Mouse (Mus musculus) heart, postnatal 14 days (tissue): Measurements from ENCODE around the gene BC003965. TPM values are rescaled to one million over a fixed set of nuclear protein-coding genes. Genes with fewer than 3 reads are reported as not detected.

Experiments used
- DNase-seq, 2 experiments: peaks; one replicate each; pipeline ENCODE4 v3.0.0; 2021 to 2022
- intact Hi-C: fragments of 180-260 bp; cut with DNase I; formaldehyde crosslinking; loops from one replicate; pipeline ENCODE4 v1.15.1; 2025
- long read RNA-seq, 2 experiments: library from polyadenylated mRNA; stranded (forward); transcript quantifications; one replicate each; pipeline ENCODE4 v2.0.0; 2021
- total RNA-seq, 2 experiments: library from RNA; stranded (reverse); gene quantifications; 2 replicates each; pipeline ENCODE4 v1.2.3; 2021

The BC003965 gene
- total RNA-seq, result 10 to 100 TPM; 19.2 to 22.0 TPM
- long read RNA-seq, experiment 1, transcript BC003965-202 (1 exons, 3,109 nt), result minor isoform, 14 of 89 reads
- long read RNA-seq, experiment 1, transcript BC003965-201 (2 exons, 3,030 nt), result major isoform, 71 of 89 reads
- long read RNA-seq, experiment 1, partial matches to known transcripts, result 0 of 89 reads
- long read RNA-seq, experiment 1, other reads (novel, unspliced or antisense), result 4 of 89 reads
- long read RNA-seq, experiment 2, transcript BC003965-202 (1 exons, 3,109 nt), result minor isoform, 6 of 54 reads
- long read RNA-seq, experiment 2, transcript BC003965-201 (2 exons, 3,030 nt), result major isoform, 48 of 54 reads
- long read RNA-seq, experiment 2, partial matches to known transcripts, result 0 of 54 reads
- long read RNA-seq, experiment 2, other reads (novel, unspliced or antisense), result 0 of 54 reads

- intact Hi-C loops, result loop anchor here (5.0 kb wide), 2 partner anchors 67 to 167 kb away; partner anchors contain the start of genes Cramp1l, Ift140 and Telo2
- DNase-seq, result peak; percentile 96 to 98
Measured at GRCm38 (mm10) chr17:25184129-25184691, at the start of gene BC003965. TSS of gene BC003965 (plus strand) at chr17:25184554.

DNA sequence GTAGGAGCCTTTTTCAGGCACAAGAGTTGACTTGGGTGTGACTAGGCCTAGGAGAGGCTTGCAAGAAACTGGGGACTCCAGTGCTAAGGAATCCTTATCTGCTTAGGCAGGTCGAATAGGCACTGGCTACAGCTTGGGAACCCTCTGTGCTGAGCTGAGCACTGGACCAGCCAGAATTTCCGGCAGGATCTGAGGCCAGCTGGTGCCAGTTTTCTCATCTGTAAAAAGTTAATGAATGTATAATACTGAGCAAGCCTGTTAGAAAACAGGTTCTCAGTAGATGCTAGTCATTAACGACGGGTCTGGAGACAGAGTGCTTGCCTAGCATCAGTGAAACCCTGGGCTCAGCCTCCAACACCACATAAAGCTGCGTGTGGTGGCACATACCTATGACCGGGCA is 48.7 kb upstream of the BC003965 start:
- DNase-seq, result no peak
- intact Hi-C loops, result no loop called here

DNA sequence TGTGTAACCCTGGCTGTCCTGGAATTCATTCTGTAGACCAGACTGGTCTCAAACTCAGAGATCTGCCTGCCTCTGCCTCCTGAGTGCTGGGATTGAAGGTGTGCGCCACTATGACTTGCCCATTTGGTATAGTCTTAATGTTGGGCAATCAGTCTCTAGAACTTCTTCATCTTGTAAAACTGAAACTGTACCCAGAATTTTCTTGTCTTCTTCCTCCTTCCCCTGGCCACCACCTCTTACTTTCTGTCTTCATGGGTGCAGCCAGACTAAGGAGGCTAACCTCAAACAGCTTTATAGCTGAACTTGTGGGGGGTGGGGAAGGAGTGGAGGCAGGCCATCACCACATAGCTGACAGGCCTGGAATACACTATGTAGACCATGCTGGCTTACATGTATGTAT is 45.6 kb upstream of the BC003965 start:
- intact Hi-C loops, result no loop called here

DNA sequence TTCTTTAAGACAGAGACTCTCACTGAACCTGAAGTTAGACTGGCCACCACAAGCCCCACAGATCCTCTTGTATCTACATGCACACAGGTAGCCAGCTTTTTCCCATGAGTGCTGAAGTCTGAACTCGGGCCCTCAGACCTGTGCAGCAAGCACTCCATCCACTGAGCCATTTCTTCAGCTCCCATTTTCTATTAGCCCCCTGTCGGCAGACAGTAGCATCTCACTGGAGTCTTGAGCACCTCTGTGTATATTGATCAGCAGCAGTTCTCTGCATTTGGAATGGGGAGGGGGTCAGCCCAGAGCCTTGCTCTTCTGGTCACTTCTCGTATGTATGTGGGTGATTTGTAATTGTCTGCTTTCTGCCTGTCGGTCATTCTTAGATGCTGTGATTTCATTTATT is 44.4 kb upstream of the BC003965 start:
- intact Hi-C loops, result no loop called here
- DNase-seq, result no peak

More for the DNA sequence above, 45.6 kb upstream of the BC003965 start:
- DNase-seq, result no peak

DNA sequence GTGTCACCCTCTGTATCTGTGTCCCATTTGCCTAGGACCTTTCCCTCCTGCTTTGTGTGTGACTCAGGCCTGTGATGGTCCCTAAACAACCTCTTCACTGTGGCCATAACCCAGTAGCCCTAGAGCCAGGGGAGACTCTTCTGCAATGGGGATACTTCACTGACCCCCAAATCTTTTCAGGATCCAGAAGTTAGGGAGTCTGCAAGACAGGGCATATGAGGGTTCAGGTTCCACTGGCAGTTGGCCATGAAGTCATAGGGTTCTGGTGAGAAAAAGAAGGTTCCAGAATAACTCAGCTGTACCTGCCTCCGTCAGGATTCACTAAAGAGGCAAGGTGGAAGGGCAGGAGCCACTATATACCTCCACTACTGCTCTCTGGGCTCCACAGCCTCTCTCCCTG is 22.2 kb upstream of the BC003965 start, which contains the start of gene Ccdc154:
Gene Ccdc154, plus strand, starts transcription at position 301 of the 400 bp plus-strand sequence.
- intact Hi-C loops, result no loop called here
- DNase-seq, result no peak

DNA sequence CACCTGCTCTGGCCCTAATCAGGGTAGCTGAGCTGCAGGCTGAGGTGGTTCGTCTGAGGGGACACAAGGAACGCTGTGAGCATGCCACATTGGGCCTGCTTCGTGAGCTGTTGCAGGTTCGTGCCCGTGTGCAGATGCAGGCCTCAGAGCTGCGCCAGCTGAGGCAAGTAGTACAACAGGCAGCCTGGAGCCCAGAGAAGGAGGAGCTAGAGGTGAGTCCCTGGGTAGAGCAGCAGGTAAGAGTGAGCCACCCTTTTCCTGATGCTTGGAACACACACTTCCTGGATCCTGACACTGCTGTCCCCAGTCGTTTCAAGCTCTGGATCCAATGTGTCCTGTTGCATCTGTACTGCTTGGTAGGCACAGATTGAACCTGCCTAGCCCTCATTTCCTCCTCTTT is 21.0 kb upstream of the BC003965 start:
- intact Hi-C loops, result no loop called here
- DNase-seq, result no peak

DNA sequence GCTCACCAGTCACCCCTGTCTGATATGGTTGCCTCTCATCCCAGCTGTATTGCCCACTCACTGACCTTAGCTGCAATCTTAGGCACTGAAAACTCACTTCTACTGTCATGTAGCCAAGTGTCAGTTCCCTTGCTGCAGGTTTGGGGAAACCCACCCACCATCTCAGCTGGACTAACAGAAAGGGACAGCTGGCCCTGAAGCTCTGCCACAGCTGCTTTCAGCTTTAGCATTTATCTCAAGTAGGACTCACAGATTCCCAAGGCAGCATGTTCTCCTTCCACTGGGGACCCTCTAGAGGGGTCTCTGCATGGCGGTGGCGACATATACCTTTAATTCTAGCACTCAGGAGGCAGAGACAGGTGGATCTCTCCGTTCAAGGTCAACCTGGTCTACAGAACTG is 19.6 kb upstream of the BC003965 start:
- intact Hi-C loops, result no loop called here
- no peak for DNase-seq

GRCm38 (mm10) chr17:25165970-25166671 is 18.2 kb upstream of the BC003965 start:
- intact Hi-C loops, result no loop called here
- DNase-seq, result no peak

GRCm38 (mm10) chr17:25169706-25170105 is 14.6 kb upstream of the BC003965 start:
- DNase-seq, result no peak
- intact Hi-C loops, result no loop called here

DNA sequence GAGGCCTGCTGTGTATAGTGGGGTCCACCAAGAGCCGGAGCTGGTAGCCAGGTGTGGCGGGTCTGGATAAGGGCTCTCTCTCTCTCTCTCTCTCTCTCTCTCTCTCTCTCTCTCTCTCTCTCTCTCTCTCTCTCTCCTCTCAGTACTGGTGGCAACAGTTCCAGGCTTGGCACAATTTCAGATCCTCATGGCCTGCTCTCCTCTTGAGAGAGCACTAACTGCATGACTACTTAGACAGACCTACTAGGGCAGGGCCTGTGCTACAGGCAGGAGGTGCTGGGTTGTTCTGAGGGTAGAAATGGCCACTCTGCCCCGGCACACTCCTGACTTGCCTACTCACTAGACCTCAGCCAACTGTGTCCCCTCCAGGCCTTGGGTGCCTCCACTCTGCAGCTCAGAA is 11.8 kb upstream of the BC003965 start:
- intact Hi-C loops, result no loop called here
- DNase-seq, result no peak

- DNase-seq, result no peak
- intact Hi-C loops, result no loop called here
Measured at GRCm38 (mm10) chr17:25175411-25175810, 8.9 kb upstream of the BC003965 start, which contains the start of gene Gm38655. TSS of gene Gm38655 (minus strand) at chr17:25175471.

DNA sequence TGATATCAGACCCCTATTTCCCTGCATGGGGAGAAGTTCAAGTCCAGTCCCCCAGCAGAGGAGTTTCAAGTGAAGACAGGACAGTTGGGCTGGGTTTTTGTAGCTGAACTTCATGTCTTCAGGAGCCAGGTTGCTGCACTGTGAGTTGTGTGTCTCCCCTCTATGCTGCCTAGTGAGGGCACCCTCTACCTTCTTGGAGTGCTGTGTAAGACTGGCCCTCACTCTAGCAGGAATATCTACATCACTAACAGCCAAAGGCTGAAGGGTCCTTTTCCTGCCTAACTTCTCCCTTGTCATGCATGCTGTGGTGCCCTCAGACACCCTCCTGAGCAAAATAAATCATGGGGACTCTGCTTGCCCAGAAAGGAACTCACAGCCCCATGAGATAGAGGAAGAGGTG is 1.1 kb upstream of the BC003965 start:
- intact Hi-C loops, result loop anchor here (5.0 kb wide), 2 partner anchors 66 to 166 kb away; partner anchors contain the start of genes Cramp1l, Ift140 and Telo2
- no peak for DNase-seq

GRCm38 (mm10) chr17:25184961-25185360 is 607 bp downstream of the BC003965 start:
- intact Hi-C loops, result loop anchor here (5.0 kb wide), 3 partner anchors 68 to 168 kb away; partner anchors contain the start of genes Cramp1l, Ift140, Telo2 and Ube2i
- DNase-seq, result no peak

- intact Hi-C loops, result loop anchor here (5.0 kb wide), 1 partner anchor 85 kb away; the partner anchor contains the start of gene Ube2i
- no peak for DNase-seq
Measured at GRCm38 (mm10) chr17:25187784-25188149, 3.4 kb downstream of the BC003965 start.

- peak; percentile 81 to 87 for DNase-seq
- intact Hi-C loops, result loop anchor here (5.0 kb wide), 1 partner anchor 84 kb away; the partner anchor contains the start of gene Ube2i
Measured at GRCm38 (mm10) chr17:25188150-25189031, 4.0 kb downstream of the BC003965 start, which contains the start of gene Unkl. TSS of gene Unkl (plus strand) at chr17:25188397.

DNA sequence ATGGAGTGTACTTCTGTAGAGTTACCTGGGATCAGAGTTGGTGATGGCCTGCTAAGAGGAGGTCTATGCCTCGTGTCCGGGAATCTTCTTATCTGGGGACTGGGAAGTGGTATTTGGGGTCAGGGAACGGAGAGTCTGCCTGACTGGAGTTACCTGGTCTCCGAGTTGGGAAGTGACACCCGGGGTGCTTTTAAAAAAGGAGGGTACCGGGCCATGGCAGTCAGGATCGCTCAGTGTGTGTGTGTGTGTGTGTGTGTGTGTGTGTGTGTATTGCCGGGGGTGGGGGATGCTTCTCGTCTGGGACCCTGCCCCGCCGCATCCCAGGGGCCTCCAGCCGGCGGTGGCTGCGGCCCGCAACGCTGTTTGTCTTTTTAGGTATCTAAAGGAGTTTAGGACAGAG is 4.7 kb downstream of the BC003965 start:
- intact Hi-C loops, result loop anchor here (5.0 kb wide), 1 partner anchor 83 kb away; the partner anchor contains the start of gene Ube2i

GRCm38 (mm10) chr17:25202401-25202800 is 18.0 kb downstream of the BC003965 start:
- no peak for DNase-seq
- intact Hi-C loops, result no loop called here

More for the DNA sequence above, 4.7 kb downstream of the BC003965 start:
- no peak for DNase-seq

GRCm38 (mm10) chr17:25210006-25210405 is 25.7 kb downstream of the BC003965 start:
- intact Hi-C loops, result no loop called here

DNA sequence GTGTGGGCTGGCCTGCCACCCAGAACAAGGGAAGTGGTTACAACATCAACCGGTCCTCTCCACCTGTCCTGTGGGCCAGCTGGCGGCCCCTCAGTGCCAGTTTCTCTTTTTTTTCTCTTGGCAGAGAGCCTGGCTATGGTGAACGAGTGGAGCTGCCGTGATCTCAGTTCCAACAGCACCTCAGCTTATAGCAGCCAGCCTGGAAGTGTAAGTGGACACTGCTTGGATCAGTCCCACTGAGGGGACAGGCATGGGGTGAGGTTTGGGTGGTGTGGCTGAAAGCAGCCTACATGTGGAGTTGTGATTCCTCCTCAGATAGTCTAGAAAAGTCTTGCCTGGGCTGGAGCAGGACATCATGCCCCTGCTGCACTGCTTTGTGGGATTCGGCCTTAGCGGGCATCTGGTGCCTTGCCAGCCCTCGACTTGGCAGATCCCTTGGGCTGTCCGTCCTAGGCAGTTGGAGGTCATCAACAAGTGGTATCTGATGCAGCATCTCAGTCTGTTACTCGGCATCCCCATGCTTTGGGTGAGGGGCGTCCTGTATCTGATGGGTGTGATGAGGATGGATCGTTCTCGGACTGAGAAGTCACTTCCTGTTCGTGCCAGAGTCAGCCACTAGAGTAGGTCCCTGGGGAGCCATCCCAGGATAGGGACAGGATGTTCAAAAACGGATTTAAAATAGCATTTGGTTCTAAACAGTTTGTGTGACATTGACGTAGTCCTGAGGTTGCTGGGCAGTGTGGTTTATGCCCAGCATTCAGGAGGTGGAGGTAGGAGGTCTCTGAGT is 26.5 kb downstream of the BC003965 start:
- intact Hi-C loops, result no loop called here
- peak; percentile 29 to 31 for DNase-seq

More at GRCm38 (mm10) chr17:25210006-25210405, 25.7 kb downstream of the BC003965 start:
- DNase-seq, result no peak
